Mouse (Mus musculus) Patski (cell line): ENCODE data around the gene Txnrd3. TPM values are rescaled to one million over a fixed set of nuclear protein-coding genes. Genes with fewer than 3 reads are reported as not detected.

Experiments used
- ATAC-seq: fragments of 100-300 bp; one replicate; pipeline ENCODE4 v1.8.0; 2021
- CTCF ChIA-PET: fragments of 350-600 bp; sonication (Branson Sonifier 250); formaldehyde crosslinking; loops from one replicate; lab custom pipeline; 2022; ENCODE audit warnings: inconsistent platforms; lab: Charles Lee
- POLR2A ChIA-PET: fragments of 350-600 bp; sonication (Branson Sonifier 250); formaldehyde crosslinking; loops from one replicate; lab custom pipeline; 2022; ENCODE audit warnings: antibody characterized with exemption, inconsistent platforms; lab: Charles Lee
- DNase-seq: peaks from one replicate; pipeline ENCODE4 v3.0.0-alpha.2; 2011; ENCODE audit warnings: low read depth, low spot score
- H3K27me3 ChIP-seq: fragments of 371-371 bp; one replicate; pipeline ENCODE4 v1.5.1; 2021
- CTCF ChIP-seq: fragments of 100-300 bp; IDR thresholded peaks from one replicate; pipeline ENCODE4 v1.5.1; 2021
- in situ Hi-C: fragments of 300-500 bp; cut with MboI; formaldehyde crosslinking; loops from 3 replicates; pipeline ENCODE4 v1.11.1; 2018; ENCODE audit warnings: low pct_unique_long_range_greater_than_20kb, mixed read lengths
- polyA plus RNA-seq: library from polyadenylated mRNA; unstranded; gene quantifications from one replicate; pipeline ENCODE4 v1.2.3, GENCODE M21; 2021

Txnrd3 gene
- polyA plus RNA-seq, 1 experiment from 2014 or later, result 26.7 TPM

DNA sequence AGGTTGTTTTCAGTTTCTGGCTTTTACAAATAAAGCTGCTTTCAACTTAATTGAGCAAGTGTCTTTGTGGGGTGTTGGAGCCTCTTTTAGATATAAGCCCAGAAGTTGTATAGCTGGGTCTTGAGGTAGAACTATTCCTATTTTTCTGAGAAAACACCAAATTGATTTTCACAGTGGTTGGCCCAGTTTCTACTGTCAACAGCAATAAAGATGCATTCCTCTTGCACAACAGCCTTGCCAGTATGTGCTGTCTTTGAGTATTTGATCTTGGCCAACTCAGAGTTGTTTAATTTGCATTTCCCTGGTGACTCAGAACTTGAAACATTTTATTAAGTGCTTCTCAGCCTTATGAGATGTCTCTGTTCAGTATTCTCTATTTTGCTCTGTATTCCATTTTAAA lies 74.3 kb downstream of the Txnrd3 start:
- no peak for TF ChIP-seq CTCF
- ATAC-seq, result no peak
- DNase-seq, result no peak
- ChIA-PET CTCF (interaction anchor here (0.8 kb wide), 1 partner anchor 10 kb away, joined by 3 read pairs; no protein-coding TSS in a partner anchor), POLR2A (no interaction called here)
- in situ Hi-C loops, result no loop called here
- no peaks in the 10 kb centered on the region for H3K27me3 ChIP-seq

Other genes with a start within 250 kb of the Txnrd3 start
- 53.2 TPM for gene Chchd6, start 48.3 kb upstream of the Txnrd3 start, polyA plus RNA-seq
- gene Vmn1r40, start 63.6 kb downstream of the Txnrd3 start, polyA plus RNA-seq, result 0.14 TPM
- not detected for gene Vmn1r41, start 96.8 kb downstream of the Txnrd3 start, polyA plus RNA-seq
- 0.10 TPM for gene Vmn1r42, start 232.4 kb downstream of the Txnrd3 start, polyA plus RNA-seq
- 0.13 TPM for gene Vmn1r43, start 232.4 kb downstream of the Txnrd3 start, polyA plus RNA-seq
- not detected for gene Vmn1r44, start 239.7 kb downstream of the Txnrd3 start, polyA plus RNA-seq